Mouse (Mus musculus): ENCODE results near the gene Mylk4. TPM values are rescaled to one million over a fixed set of nuclear protein-coding genes. Genes with fewer than 3 reads are reported as not detected.

Gene Mylk4
- polyA plus RNA-seq, 1 experiment from 2014 or later: 3.0 TPM

DNA sequence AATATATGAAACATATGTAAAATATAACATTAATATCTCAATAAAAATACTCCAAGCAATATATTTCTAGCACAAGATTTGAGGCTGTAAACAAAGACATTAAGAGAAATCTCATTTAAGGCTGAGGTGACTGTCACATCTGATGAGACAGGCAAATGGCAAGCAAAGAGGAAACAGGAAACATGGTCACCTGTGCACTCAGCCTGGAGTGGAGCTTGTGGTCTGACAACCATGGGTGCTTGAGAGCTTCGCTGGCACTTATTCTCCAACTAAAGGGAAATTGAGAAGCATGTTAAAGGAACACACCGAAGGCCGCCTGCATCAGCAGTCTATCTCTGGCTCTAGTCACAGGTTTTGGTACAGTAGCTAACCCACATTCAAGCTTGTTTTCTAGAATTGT is 71.2 kb downstream of the Mylk4 start:
- no peaks in the 10 kb centered on the region for H3K4me1 ChIP-seq (ENCODE audit: control insufficient read depth, insufficient read depth, low read length)
- no peak overlapping the region for H3K4me3 ChIP-seq (replicated peaks; ENCODE audit: low read length)
- H3K36me3 ChIP-seq (ENCODE audit: control insufficient read depth, insufficient read depth, low read length): no peaks in the 10 kb centered on the region
- ATAC-seq (ENCODE audit: insufficient read depth, low FRiP score): no peak
- H3K4me2 ChIP-seq (ENCODE audit: low read depth, low read length): no peak overlapping the region
- no peak overlapping the region for H3K27ac ChIP-seq (ENCODE audit: low read length)
- no peaks in the 10 kb centered on the region for H3K27me3 ChIP-seq (ENCODE audit: control insufficient read depth, insufficient read depth, low read length)
- H3K9me3 ChIP-seq (replicated peaks; ENCODE audit: control insufficient read depth, low read length): no peaks in the 10 kb centered on the region
- no peak overlapping the region for H3K9ac ChIP-seq (ENCODE audit: low read length)
- WGBS: 88% methylated on average over 3 of the region's 3 CpGs

DNA sequence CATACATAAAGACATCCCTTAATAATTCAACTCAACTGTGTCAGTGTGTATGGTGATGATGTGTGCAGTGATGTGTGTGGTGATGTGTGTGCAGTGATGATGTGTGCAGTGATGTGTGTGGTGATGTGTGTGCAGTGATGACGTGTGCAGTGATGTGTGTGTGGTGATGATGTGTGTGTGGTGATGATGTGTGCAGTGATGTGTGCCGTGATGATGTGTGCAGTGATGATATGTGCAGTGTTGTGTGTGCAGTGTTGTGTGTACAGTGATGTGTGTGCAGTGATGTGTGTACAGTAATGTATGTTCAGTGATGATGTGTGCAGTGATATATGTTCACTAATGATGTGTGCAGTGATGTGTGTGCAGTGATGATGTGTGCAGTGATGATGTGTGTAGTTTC is 75.9 kb downstream of the Mylk4 start:
- 89% methylated on average over 2 of the region's 2 CpGs for WGBS

DNA sequence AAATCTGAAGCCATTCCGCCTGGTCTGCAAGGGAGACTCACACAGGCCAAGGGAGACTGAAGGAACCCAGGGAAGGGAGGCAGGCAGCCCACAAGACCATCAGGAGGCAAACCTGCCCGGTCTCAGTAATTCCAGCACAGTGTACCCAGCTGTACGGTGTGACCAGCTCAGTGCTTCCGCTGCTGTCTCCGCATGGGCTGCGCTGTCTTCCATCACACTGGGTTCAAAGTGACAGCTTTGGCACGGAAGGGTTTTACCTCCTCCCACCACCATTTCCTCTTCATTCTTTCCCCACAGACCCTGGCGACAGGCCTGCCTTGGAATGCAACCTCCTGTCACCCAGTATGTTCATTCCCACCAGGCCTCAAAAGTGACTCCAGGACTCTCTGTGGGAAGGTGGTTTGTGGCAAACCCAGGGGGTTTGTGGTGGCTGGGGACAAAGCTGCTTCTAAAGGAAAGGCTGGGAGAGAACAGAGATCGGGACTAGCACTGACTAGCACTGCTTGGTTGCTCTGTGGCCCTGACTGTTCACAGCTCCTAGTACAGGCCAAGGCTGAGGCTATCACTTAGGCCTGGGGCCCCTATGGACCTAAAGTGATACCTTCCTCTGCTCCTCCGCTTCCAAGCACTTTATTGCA is 77.0 kb downstream of the Mylk4 start:
- ATAC-seq (ENCODE audit: insufficient read depth, low FRiP score): no peak
- 56% methylated on average over 10 of the region's 10 CpGs for WGBS
- Histone ChIP-seq H3K27ac (ENCODE audit: low read length) (no peak overlapping the region), H3K9ac (ENCODE audit: low read length) (no peak overlapping the region), H3K4me1 (ENCODE audit: control insufficient read depth, insufficient read depth, low read length) (no peaks in the 10 kb centered on the region), H3K4me2 (ENCODE audit: low read depth, low read length) (no peak overlapping the region), H3K9me3 (replicated peaks; ENCODE audit: control insufficient read depth, low read length) (no peaks in the 10 kb centered on the region), H3K27me3 (ENCODE audit: control insufficient read depth, insufficient read depth, low read length) (no peaks in the 10 kb centered on the region), H3K4me3 (replicated peaks; ENCODE audit: low read length) (no peak overlapping the region), H3K36me3 (ENCODE audit: control insufficient read depth, insufficient read depth, low read length) (no peaks in the 10 kb centered on the region)

More for the DNA sequence above, 75.9 kb downstream of the Mylk4 start:
- H3K9me3 ChIP-seq (replicated peaks; ENCODE audit: control insufficient read depth, low read length): no peaks in the 10 kb centered on the region
- H3K36me3 ChIP-seq (ENCODE audit: control insufficient read depth, insufficient read depth, low read length): no peaks in the 10 kb centered on the region
- H3K4me3 ChIP-seq (replicated peaks; ENCODE audit: low read length): no peak overlapping the region
- no peak for ATAC-seq (ENCODE audit: insufficient read depth, low FRiP score)
- no peaks in the 10 kb centered on the region for H3K27me3 ChIP-seq (ENCODE audit: control insufficient read depth, insufficient read depth, low read length)
- no peak overlapping the region for H3K9ac ChIP-seq (ENCODE audit: low read length)
- no peak overlapping the region for H3K27ac ChIP-seq (ENCODE audit: low read length)
- no peak overlapping the region for H3K4me2 ChIP-seq (ENCODE audit: low read depth, low read length)
- H3K4me1 ChIP-seq (ENCODE audit: control insufficient read depth, insufficient read depth, low read length): no peaks in the 10 kb centered on the region

DNA sequence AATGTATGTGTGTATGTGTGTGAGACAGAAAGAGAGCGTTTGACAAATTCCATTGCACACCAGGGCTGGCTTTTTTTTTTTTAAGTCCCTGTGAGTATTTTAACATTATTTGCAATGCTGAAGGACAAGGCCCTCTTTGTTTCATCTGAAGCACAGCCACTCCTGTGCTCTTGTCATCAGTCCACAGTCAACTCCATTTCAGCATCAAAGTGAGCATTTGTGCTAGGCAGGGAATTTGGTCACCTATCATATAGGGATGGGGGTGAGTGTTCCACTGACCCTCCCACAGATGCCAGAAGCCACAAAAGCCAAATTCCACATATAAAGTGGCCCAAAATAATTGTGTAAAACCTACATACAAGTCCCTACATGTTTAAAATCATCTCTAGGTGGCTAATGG is 78.4 kb downstream of the Mylk4 start:
- Histone ChIP-seq H3K4me2 (ENCODE audit: low read depth, low read length) (no peak overlapping the region), H3K4me1 (ENCODE audit: control insufficient read depth, insufficient read depth, low read length) (no peaks in the 10 kb centered on the region), H3K36me3 (ENCODE audit: control insufficient read depth, insufficient read depth, low read length) (no peaks in the 10 kb centered on the region), H3K9ac (ENCODE audit: low read length) (no peak overlapping the region), H3K9me3 (replicated peaks; ENCODE audit: control insufficient read depth, low read length) (no peaks in the 10 kb centered on the region), H3K27me3 (ENCODE audit: control insufficient read depth, insufficient read depth, low read length) (no peaks in the 10 kb centered on the region), H3K27ac (ENCODE audit: low read length) (no peak overlapping the region), H3K4me3 (replicated peaks; ENCODE audit: low read length) (no peak overlapping the region)
- ATAC-seq (ENCODE audit: insufficient read depth, low FRiP score): no peak
- 51% methylated on average over 1 of the region's 1 CpGs for whole genome bisulfite sequencing

DNA sequence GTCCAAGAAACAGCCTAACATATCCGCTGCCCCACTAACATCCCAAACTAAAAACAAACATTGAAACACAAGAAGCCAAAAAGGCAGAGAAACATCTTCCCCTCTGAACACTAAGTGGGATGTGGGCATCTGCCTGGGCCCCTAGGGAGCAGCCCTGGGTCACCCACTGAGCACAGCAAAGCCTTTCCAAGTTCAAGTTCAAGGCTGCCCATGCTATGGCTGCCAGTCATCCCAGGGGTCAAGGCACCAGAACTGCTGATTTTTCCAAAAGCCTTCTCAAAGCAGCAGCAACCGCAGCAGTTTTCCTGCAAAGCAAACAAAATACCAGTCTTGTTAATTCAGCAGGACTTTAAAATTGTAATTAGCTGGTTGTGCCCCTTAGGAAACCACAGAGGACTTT is 78.8 kb downstream of the Mylk4 start:
- H3K4me3 ChIP-seq (replicated peaks; ENCODE audit: low read length): no peak overlapping the region
- no peaks in the 10 kb centered on the region for H3K27me3 ChIP-seq (ENCODE audit: control insufficient read depth, insufficient read depth, low read length)
- no peak overlapping the region for H3K9ac ChIP-seq (ENCODE audit: low read length)
- WGBS: 67% methylated on average over 2 of the region's 2 CpGs
- no peak overlapping the region for H3K4me2 ChIP-seq (ENCODE audit: low read depth, low read length)
- H3K27ac ChIP-seq (ENCODE audit: low read length): no peak overlapping the region
- no peak for ATAC-seq (ENCODE audit: insufficient read depth, low FRiP score)
- H3K9me3 ChIP-seq (replicated peaks; ENCODE audit: control insufficient read depth, low read length): no peaks in the 10 kb centered on the region
- no peaks in the 10 kb centered on the region for H3K36me3 ChIP-seq (ENCODE audit: control insufficient read depth, insufficient read depth, low read length)
- no peaks in the 10 kb centered on the region for H3K4me1 ChIP-seq (ENCODE audit: control insufficient read depth, insufficient read depth, low read length)

DNA sequence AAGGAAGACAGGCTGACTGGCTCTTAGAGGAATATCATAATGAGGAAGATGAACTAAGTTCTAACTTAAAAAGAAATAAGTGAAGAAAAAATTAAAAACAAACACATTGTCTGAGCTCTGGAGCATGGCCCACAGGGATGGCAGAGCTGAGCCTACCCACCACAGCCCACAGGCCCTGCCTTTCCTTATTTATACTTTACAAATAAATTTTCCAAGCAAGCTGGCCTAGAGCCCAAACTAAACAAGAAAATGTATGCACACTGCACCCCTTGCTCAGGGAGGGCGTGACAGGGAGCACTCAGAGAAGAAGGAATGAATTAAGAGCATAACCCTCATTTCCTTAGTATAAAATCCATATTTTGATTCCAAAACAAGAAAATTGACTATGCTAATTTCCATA is 82.2 kb downstream of the Mylk4 start:
- Histone ChIP-seq H3K4me2 (ENCODE audit: low read depth, low read length) (no peak overlapping the region), H3K9me3 (replicated peaks; ENCODE audit: control insufficient read depth, low read length) (no peaks in the 10 kb centered on the region), H3K4me3 (replicated peaks; ENCODE audit: low read length) (no peak overlapping the region), H3K36me3 (ENCODE audit: control insufficient read depth, insufficient read depth, low read length) (no peaks in the 10 kb centered on the region), H3K9ac (ENCODE audit: low read length) (no peak overlapping the region), H3K4me1 (ENCODE audit: control insufficient read depth, insufficient read depth, low read length) (no peaks in the 10 kb centered on the region), H3K27me3 (ENCODE audit: control insufficient read depth, insufficient read depth, low read length) (no peaks in the 10 kb centered on the region), H3K27ac (ENCODE audit: low read length) (no peak overlapping the region)
- WGBS: 56% methylated on average over 1 of the region's 1 CpGs
- no peak for ATAC-seq (ENCODE audit: insufficient read depth, low FRiP score)

DNA sequence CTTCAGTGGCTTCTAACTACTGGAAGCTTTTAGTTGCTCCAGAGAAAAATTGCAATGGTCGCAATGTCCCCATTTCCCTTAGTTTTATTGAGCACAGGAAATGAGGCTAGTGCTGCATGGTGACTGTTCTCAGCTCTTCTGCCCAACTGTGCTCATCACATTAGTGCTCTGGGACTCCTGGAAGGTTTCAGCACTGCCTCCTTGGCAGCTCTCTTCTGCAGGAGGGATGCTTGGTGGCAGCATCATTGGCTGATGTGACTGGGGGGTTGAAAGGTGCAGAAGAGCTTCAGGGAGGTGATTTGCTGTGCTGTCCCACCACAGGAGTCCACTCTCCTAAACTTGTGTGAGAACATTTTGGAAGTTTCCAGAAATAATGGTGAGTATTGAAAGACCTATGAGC is 84.4 kb downstream of the Mylk4 start:
- Histone ChIP-seq H3K9ac (ENCODE audit: low read length) (no peak overlapping the region), H3K27me3 (ENCODE audit: control insufficient read depth, insufficient read depth, low read length) (no peaks in the 10 kb centered on the region), H3K36me3 (ENCODE audit: control insufficient read depth, insufficient read depth, low read length) (no peaks in the 10 kb centered on the region), H3K4me2 (ENCODE audit: low read depth, low read length) (no peak overlapping the region), H3K4me3 (replicated peaks; ENCODE audit: low read length) (no peak overlapping the region), H3K4me1 (ENCODE audit: control insufficient read depth, insufficient read depth, low read length) (no peaks in the 10 kb centered on the region), H3K27ac (ENCODE audit: low read length) (no peak overlapping the region), H3K9me3 (replicated peaks; ENCODE audit: control insufficient read depth, low read length) (no peaks in the 10 kb centered on the region)
- no peak for ATAC-seq (ENCODE audit: insufficient read depth, low FRiP score)
- 81% methylated on average over 1 of the region's 1 CpGs for WGBS

DNA sequence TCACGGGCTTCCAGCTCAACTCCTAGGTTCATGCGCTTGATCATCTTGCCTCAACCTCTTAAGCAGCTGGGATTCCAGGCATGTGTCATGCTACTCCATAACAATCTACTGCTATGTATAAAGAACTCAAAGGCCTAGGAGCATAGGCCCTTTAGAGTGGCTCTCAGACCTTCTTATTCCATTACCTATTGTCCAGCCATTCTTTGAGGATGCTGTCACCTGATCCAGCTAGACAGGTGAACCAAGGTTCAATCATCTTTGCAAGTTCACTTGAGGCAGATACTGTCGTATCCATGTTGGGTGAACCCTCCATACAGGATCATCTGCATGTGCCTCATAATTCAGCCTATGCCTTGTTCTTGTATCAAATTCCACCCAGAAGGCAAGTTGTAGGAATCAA is 84.8 kb downstream of the Mylk4 start:
- Histone ChIP-seq H3K4me3 (replicated peaks; ENCODE audit: low read length) (no peak overlapping the region), H3K4me1 (ENCODE audit: control insufficient read depth, insufficient read depth, low read length) (no peaks in the 10 kb centered on the region), H3K9ac (ENCODE audit: low read length) (no peak overlapping the region), H3K27me3 (ENCODE audit: control insufficient read depth, insufficient read depth, low read length) (no peaks in the 10 kb centered on the region), H3K36me3 (ENCODE audit: control insufficient read depth, insufficient read depth, low read length) (no peaks in the 10 kb centered on the region), H3K27ac (ENCODE audit: low read length) (no peak overlapping the region), H3K4me2 (ENCODE audit: low read depth, low read length) (no peak overlapping the region), H3K9me3 (replicated peaks; ENCODE audit: control insufficient read depth, low read length) (no peaks in the 10 kb centered on the region)
- ATAC-seq (ENCODE audit: insufficient read depth, low FRiP score): no peak
- 92% methylated on average over 3 of the region's 3 CpGs for WGBS

DNA sequence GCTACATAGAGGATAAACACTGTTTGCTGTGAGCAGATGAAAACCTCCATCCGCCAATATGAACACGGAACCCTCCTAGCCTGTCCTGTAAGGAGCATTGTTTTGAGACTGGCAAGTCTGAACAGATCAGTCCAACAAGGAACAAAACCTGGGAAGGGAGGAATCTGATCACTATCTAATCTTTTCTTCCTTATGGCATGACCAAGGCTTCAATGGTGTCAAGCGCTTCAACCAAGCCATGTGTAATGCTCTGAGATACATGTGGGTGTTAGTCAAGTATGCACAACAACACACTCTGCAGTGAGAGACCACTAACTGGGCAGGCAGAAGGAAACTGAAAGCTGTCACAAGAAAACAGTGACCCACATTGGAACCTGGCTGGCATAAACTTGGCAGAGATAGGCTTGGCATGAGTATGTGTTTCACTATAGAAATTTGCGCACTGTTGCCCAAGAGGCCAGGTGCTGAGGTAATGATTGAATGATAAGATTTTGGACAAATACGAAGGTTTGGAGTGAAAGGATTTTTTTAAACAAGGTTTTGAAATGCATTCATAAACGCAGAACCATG is 89.8 kb downstream of the Mylk4 start:
- H3K36me3 ChIP-seq (ENCODE audit: control insufficient read depth, insufficient read depth, low read length): no peaks in the 10 kb centered on the region

More for the DNA sequence above, 89.8 kb downstream of the Mylk4 start:
- Histone ChIP-seq H3K27ac (ENCODE audit: low read length) (no peak overlapping the region), H3K9ac (ENCODE audit: low read length) (no peak overlapping the region), H3K4me2 (ENCODE audit: low read depth, low read length) (no peak overlapping the region), H3K4me3 (replicated peaks; ENCODE audit: low read length) (no peak overlapping the region), H3K9me3 (replicated peaks; ENCODE audit: control insufficient read depth, low read length) (no peaks in the 10 kb centered on the region), H3K27me3 (ENCODE audit: control insufficient read depth, insufficient read depth, low read length) (no peaks in the 10 kb centered on the region), H3K4me1 (ENCODE audit: control insufficient read depth, insufficient read depth, low read length) (no peaks in the 10 kb centered on the region)
- WGBS: 79% methylated on average over 6 of the region's 6 CpGs
- ATAC-seq (ENCODE audit: insufficient read depth, low FRiP score): no peak

All from stomach, embryonic 16.5 days (tissue).